Comparison of ENCODE assay signal across 9 mouse cellular contexts in the genomic region with DNA sequence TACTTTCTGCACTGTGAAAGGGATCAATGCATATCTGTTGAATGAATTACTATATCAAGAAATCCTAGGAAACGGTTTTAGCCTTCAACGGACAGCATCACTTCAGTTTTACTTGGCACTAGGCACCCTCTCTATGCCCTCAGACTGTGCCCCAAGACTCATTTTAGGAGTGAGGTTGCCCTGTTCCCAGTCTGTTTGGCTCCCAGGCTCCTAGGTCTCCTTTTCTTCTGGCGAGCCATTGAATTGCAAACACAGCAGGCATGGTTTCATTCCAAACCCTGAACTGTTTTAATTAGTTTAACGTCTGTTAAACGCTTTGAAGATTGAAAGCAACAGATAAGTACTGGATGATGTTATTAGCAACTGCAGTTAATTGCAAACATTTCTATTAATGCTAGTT. TPM values are rescaled to one million over a fixed set of nuclear protein-coding genes. Genes with fewer than 3 reads are reported as not detected.
DNase-seq lines count a peak whose midpoint lies in the region; ATAC-seq and TF ChIP-seq lines count a peak whose summit lies in the region.
"Had no signal": no experiment of that assay in that cellular context is flagged by ENCODE, and none has a peak within 500 bp of the region (broad histone marks: within the 10 kb centered on the region; RNA-seq: fewer than 3 reads in every experiment).

No protein-coding gene starts in this region.

- H3K36me3 ChIP-seq in forebrain, embryonic 12.5 days (replicated peaks): no peaks in the 10 kb centered on the region
- H3K36me3 ChIP-seq in intestine, postnatal 0 days (ENCODE audit: control insufficient read depth, insufficient read depth): no peaks in the 10 kb centered on the region
- no peaks in the 10 kb centered on the region for H3K36me3 ChIP-seq in neural tube, embryonic 12.5 days

- H3K4me1 ChIP-seq in forebrain, embryonic 12.5 days: no peaks in the 10 kb centered on the region
- H3K4me1 ChIP-seq in intestine, postnatal 0 days (replicated peaks; ENCODE audit: control insufficient read depth, insufficient read depth, low read length): no peaks in the 10 kb centered on the region
- H3K4me1 ChIP-seq in neural tube, embryonic 12.5 days: no peaks in the 10 kb centered on the region

- no peaks in the 10 kb centered on the region for H3K9me3 ChIP-seq in forebrain, embryonic 12.5 days
- H3K9me3 ChIP-seq in intestine, postnatal 0 days (ENCODE audit: control insufficient read depth): no peaks in the 10 kb centered on the region
- H3K9me3 ChIP-seq in neural tube, embryonic 12.5 days: no peaks in the 10 kb centered on the region

- no peak for DNase-seq in left cerebral cortex, adult 2 months (ENCODE audit: extremely low spot score in 1 of 2, low spot score in 2 of 2)
- DNase-seq in left cerebral cortex, postnatal 36 days (ENCODE audit: low spot score in 2 of 2): no peak
- no peak for DNase-seq in urinary bladder, postnatal 4 days (ENCODE audit: low spot score in 2 of 2)
- DNase-seq in gastrocnemius, postnatal 14 days: no peak
- no peak for DNase-seq in lung, postnatal 25 days (ENCODE audit: low spot score)

- intact Hi-C loops in left cerebral cortex, adult 2 months (cut with DNase I): loop anchor here (2.0 to 10.0 kb wide), 4 partner anchors 122 to 840 kb away; partner anchors contain the start of genes Efnb1 and Tmem28
- intact Hi-C loops in left cerebral cortex, postnatal 36 days (cut with DNase I): loop anchor here (5.0 to 10.0 kb wide), 3 partner anchors 128 to 510 kb away; partner anchors contain the start of gene Tmem28
- intact Hi-C loops in gastrocnemius, postnatal 14 days (cut with DNase I; ENCODE audit: low total_unique reads): loop anchor here (10.0 kb wide), 1 partner anchor 110 kb away; no protein-coding TSS in a partner anchor

- H3K27me3 ChIP-seq in forebrain, embryonic 12.5 days: peaks cover 28% of the 10 kb centered on the region
- H3K27me3 ChIP-seq in intestine, postnatal 0 days (replicated peaks; ENCODE audit: control insufficient read depth, insufficient read depth, low read length): no peaks in the 10 kb centered on the region
- H3K27me3 ChIP-seq in neural tube, embryonic 12.5 days (replicated peaks): no peaks in the 10 kb centered on the region

- H3K4me2 ChIP-seq in forebrain, embryonic 12.5 days: peak overlapping the region; percentile 78
- H3K4me2 ChIP-seq in intestine, postnatal 0 days (replicated peaks; ENCODE audit: low read depth): peak overlapping the region; percentile 84
- peak overlapping the region; percentile 81 for H3K4me2 ChIP-seq in neural tube, embryonic 12.5 days (replicated peaks)

- peak overlapping the region; percentile 58 for H3K4me3 ChIP-seq in left cerebral cortex, adult 2 months
- H3K4me3 ChIP-seq in forebrain, embryonic 12.5 days (replicated peaks): peak overlapping the region; percentile 50
- H3K4me3 ChIP-seq in intestine, postnatal 0 days (ENCODE audit: low read depth, low read length): peak overlapping the region; percentile 51
- H3K4me3 ChIP-seq in neural tube, embryonic 12.5 days: no peak overlapping the region

- H3K27ac ChIP-seq in left cerebral cortex, adult 2 months: no peak overlapping the region
- H3K27ac ChIP-seq in forebrain, embryonic 12.5 days: no peak overlapping the region
- no peak overlapping the region for H3K27ac ChIP-seq in intestine, postnatal 0 days (ENCODE audit: low read depth, low read length)
- H3K27ac ChIP-seq in neural tube, embryonic 12.5 days: no peak overlapping the region

- no peak for TF ChIP-seq CTCF in left cerebral cortex, adult 2 months (IDR thresholded peaks at IDR 0.05)
- TF ChIP-seq CTCF in intestine, postnatal 0 days (IDR thresholded peaks at IDR 0.05; ENCODE audit: low read depth): no peak

- H3K9ac ChIP-seq in forebrain, embryonic 12.5 days: no peak overlapping the region
- no peak overlapping the region for H3K9ac ChIP-seq in intestine, postnatal 0 days (ENCODE audit: low read depth, low read length)
- no peak overlapping the region for H3K9ac ChIP-seq in neural tube, embryonic 12.5 days

- peak; percentile 51; the same call in 1 of the 2 replicates for ATAC-seq in forebrain, embryonic 12.5 days (ENCODE audit: low FRiP score)
- ATAC-seq in intestine, postnatal 0 days: no peak
- peak; percentile 23 for ATAC-seq in neural tube, embryonic 12.5 days (ENCODE audit: low FRiP score, low read depth)

- WGBS in forebrain, embryonic 12.5 days: 35% methylated on average over 5 of the region's 5 CpGs
- WGBS in intestine, postnatal 0 days: 40% methylated on average over 5 of the region's 5 CpGs
- WGBS in neural tube, embryonic 12.5 days: 20% methylated on average over 5 of the region's 5 CpGs

RNA-seq across cellular contexts. Expression of gene Eda, which starts 0.6 kb away (rescaled TPM):
- 1 to 10 TPM; 3.5 to 5.9 TPM for total RNA-seq in left cerebral cortex, adult 2 months (2021)
- total RNA-seq in left cerebral cortex, postnatal 36 days (2021): 1 to 10 TPM; 4.3 to 6.2 TPM
- 1.8 and 2.3 TPM in 2 replicates for polyA plus RNA-seq in forebrain, embryonic 12.5 days (2016; fragmentation: Nextera tagmentation; extraction: Ambion mirVana)
- 0.37 and 0.40 TPM in 2 replicates for polyA plus RNA-seq in intestine, postnatal 0 days (2015; fragmentation: Nextera tagmentation; extraction: Ambion mirVana)
- polyA plus RNA-seq in neural tube, embryonic 12.5 days (2016; fragmentation: Nextera tagmentation; extraction: Ambion mirVana): 2.0 and 2.4 TPM in 2 replicates
- total RNA-seq in gastrocnemius, postnatal 14 days (2021): 1 to 10 TPM; 4.8 to 7.9 TPM
- total RNA-seq: neutrophil, adult 5-6 weeks had no signal
